Mouse (Mus musculus): ENCODE measurements around the gene Hs6st1. TPM values are rescaled to one million over a fixed set of nuclear protein-coding genes. Genes with fewer than 3 reads are reported as not detected.
A peak's percentile ranks its signal among the peaks of the same experiment; 100 is the strongest.

The Hs6st1 gene
- polyA plus RNA-seq, 1 experiment from 2014 or later, result 4.9 TPM

DNA sequence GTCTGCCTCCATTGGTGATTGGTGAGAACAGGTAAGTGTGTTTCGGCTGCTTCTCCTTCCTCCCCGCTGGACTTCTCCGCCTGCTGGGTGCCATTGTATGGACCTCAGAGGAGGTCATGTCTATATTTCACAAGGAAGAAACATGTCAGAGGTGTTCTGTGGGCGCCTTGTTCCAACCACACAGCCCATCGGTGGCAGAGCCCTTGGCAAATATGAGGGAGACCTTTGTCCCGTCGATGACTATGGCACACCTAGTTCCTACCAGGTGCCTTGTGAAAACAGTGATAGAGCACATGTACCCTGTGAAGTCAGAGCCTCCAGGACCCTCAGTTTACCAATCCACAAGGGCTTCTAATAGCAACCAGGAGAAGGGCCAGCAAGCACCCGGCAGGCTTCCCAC is 25.5 kb downstream of the Hs6st1 start:
- WGBS, result 93% methylated on average over 8 of the region's 8 CpGs
- no peak for DNase-seq (ENCODE audit: low spot score)
- no peaks in the 10 kb centered on the region for H3K9me3 ChIP-seq (replicated peaks)
- H3K4me1 ChIP-seq, result peaks cover 26% of the 10 kb centered on the region
- peaks cover 91% of the 10 kb centered on the region for H3K36me3 ChIP-seq
- H3K4me3 ChIP-seq, result no peak overlapping the region
- H3K27ac ChIP-seq (replicated peaks), result no peak overlapping the region
- no peaks in the 10 kb centered on the region for H3K27me3 ChIP-seq (ENCODE audit: low read depth, poor library complexity, severe bottlenecking)

DNA sequence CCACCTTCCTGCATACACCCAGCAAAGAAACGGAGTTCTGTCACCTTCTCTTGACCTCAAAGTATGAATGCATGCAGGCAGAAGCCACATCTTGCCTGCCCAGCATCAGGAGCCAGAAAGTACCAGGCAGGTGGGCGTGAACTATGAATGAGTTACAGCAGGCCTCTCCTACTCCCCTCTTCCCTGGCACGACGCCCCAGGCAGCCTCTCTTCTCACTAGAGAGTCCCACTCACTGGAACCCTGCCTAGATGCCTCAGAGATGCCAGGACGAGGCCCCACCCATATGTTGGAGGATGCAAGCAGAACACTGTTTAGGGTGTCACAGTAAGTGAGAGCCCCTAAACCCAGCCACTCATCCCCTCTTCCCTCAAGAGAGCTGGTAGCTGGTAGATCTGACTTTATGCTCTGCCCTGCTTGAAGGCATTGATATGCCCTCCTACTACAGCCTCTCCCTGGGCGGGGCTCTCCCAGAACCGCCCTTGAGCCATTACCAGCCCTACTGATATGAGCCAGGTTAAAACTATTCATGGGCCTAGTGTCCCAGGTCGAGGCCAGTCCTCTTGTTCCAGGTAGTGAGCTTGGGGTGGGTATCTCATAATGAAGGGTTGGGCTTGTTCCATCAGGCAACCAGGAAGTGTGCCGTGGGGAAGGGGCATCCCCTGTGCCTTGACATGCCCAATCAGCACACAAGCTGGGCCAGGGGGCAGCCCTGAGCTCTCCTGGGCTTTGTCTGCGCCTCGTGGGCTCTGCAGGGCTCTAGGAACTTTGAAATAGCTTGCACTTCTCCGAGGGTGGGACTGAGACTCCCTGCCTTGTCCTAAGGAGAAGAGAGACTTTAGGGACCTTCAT is 27.4 kb downstream of the Hs6st1 start:
- WGBS, result 88% methylated on average over 12 of the region's 12 CpGs
- no peak overlapping the region for H3K27ac ChIP-seq (replicated peaks)
- H3K4me3 ChIP-seq, result no peak overlapping the region
- H3K27me3 ChIP-seq (ENCODE audit: low read depth, poor library complexity, severe bottlenecking), result no peaks in the 10 kb centered on the region
- no peak for DNase-seq (ENCODE audit: low spot score)
- peaks cover 7% of the 10 kb centered on the region for H3K4me1 ChIP-seq
- H3K36me3 ChIP-seq, result peaks cover 95% of the 10 kb centered on the region
- no peaks in the 10 kb centered on the region for H3K9me3 ChIP-seq (replicated peaks)

DNA sequence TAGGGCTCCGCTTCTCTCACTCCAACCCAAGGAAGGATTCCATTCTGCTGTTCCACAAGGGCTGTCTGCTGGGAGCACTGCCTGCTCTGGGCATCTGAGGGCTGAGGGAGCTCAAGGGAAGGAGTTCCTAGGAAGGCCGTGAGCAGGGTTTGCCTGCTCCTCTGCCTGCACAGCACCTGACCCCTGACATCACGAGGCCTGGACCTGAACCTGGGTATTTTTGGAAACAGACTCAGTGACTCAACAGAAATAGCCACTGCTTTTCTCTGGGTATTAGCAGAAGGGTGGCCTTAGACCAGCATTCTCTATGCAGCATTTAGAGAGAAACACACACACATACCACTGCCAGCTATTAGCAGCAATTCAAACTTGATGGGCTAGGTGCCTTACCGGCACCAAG is 30.2 kb downstream of the Hs6st1 start:
- H3K4me1 ChIP-seq, result no peaks in the 10 kb centered on the region
- H3K27me3 ChIP-seq (ENCODE audit: low read depth, poor library complexity, severe bottlenecking), result no peaks in the 10 kb centered on the region
- H3K36me3 ChIP-seq, result peaks cover 100% of the 10 kb centered on the region
- H3K27ac ChIP-seq (replicated peaks), result no peak overlapping the region
- no peaks in the 10 kb centered on the region for H3K9me3 ChIP-seq (replicated peaks)
- 93% methylated on average over 4 of the region's 4 CpGs for WGBS
- H3K4me3 ChIP-seq, result no peak overlapping the region
- DNase-seq (ENCODE audit: low spot score), result no peak

DNA sequence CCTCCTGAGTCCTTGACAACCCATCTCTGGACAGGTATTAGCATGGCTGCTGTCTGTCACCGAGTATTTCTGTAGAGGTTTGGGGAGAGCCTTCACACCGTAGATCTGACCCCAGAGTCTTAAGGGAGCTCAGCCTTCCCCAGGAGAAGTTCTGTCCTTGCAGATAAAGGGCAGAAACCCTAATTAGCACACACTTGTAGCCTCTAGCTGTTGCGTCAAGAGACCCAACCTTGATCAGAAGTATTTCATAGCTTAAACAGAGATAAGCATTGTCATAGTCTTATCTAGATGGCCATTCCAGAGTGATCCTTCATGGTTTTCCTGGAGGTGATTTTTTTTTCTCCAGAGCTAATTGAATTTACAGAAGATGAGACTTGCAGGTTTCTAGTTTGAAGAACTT is 32.2 kb downstream of the Hs6st1 start:
- no peaks in the 10 kb centered on the region for H3K27me3 ChIP-seq (ENCODE audit: low read depth, poor library complexity, severe bottlenecking)
- 90% methylated on average over 3 of the region's 3 CpGs for WGBS
- peaks cover 100% of the 10 kb centered on the region for H3K36me3 ChIP-seq

DNA sequence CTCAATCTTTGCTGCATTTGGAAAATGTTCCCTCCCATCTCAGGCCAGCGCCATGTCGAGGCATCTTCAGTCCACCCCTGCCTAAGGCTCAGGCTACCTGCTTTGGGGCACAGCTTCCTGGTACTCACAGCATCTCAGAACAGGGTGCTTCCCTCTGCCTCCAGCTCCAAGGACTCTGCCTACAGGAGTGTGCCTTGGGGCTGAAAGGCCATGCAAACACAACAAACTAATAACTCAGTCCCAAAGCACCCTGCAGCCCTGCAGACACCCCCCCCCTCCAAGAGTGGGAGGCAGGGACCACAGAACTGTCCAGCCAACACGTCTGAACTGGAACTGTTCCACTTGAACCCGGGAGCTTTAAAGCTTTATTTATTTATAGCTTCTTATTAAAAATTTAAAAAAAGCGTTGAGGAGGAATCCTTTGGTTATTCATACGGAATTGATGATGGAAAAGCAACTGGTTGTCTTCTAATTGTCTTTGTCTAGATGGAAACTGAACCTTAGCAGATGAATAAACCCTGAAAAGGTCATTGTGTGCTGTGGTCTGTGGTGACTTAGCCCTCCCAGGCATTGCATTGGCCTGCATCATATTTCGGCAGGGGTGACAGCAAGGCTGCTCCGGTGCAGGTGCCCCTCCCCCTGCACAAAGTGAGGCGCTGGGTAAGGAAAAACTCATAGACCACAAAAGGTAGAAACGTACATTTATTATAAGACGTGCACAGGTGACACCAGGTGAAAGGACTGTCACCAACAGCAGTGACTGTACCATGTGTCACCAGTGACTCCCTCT is 37.9 kb downstream of the Hs6st1 start:
- DNase-seq (ENCODE audit: low spot score), result no peak
- Histone ChIP-seq H3K36me3 (peaks cover 58% of the 10 kb centered on the region), H3K4me1 (no peaks in the 10 kb centered on the region), H3K27me3 (ENCODE audit: low read depth, poor library complexity, severe bottlenecking) (no peaks in the 10 kb centered on the region), H3K9me3 (replicated peaks) (no peaks in the 10 kb centered on the region), H3K4me3 (no peak overlapping the region), H3K27ac (replicated peaks) (no peak overlapping the region)
- WGBS, result 90% methylated on average over 11 of the region's 11 CpGs

More for the DNA sequence above, 32.2 kb downstream of the Hs6st1 start:
- no peaks in the 10 kb centered on the region for H3K9me3 ChIP-seq (replicated peaks)
- no peak for DNase-seq (ENCODE audit: low spot score)
- H3K4me3 ChIP-seq, result no peak overlapping the region
- no peak overlapping the region for H3K27ac ChIP-seq (replicated peaks)
- no peaks in the 10 kb centered on the region for H3K4me1 ChIP-seq

DNA sequence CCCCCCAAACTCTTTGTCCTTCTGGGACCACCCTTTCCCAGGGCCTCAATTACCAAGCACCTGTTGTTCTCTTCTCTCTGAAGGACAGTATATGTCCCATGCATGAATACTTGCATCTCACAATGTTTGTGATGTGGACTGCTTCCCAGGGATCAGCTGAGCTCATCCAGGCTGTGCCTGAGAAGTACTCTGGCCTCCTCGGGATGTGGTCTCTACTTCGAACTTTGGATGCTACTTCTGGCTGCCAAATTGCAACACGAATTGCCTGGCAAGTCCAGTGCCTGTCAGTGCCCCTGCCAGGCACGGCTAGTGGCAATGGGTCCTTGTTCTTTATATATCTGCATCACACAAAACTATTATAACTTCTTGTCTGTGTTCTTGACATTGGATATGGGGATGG is 41.8 kb downstream of the Hs6st1 start:
- H3K4me3 ChIP-seq, result no peak overlapping the region
- H3K36me3 ChIP-seq, result peaks cover 19% of the 10 kb centered on the region
- no peaks in the 10 kb centered on the region for H3K9me3 ChIP-seq (replicated peaks)
- H3K27me3 ChIP-seq (ENCODE audit: low read depth, poor library complexity, severe bottlenecking), result no peaks in the 10 kb centered on the region
- no peak overlapping the region for H3K27ac ChIP-seq (replicated peaks)
- no peak for DNase-seq (ENCODE audit: low spot score)
- H3K4me1 ChIP-seq, result peaks cover 5% of the 10 kb centered on the region; the same call in 1 of the 2 replicates
- 85% methylated on average over 4 of the region's 4 CpGs for WGBS

DNA sequence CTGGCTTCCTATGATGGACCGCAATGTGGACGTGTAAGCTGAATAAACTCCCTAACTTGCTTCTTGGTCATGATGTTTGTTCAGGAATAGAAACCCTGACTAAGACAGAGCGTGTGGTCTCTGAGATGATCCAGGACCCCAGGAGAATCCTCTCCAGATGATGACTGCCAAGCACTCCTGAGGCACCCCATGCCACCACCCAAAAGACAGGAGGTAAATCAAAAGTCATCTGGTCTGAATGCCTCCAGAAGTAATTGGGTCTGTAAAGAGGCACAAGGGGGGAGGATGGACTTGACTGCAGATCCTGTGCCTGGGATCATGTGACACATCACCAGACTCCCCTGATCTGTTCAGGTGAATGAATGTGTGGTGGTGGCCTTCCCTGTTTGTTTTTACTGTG is 44.5 kb downstream of the Hs6st1 start:
- DNase-seq (ENCODE audit: low spot score), result no peak
- Histone ChIP-seq H3K36me3 (no peaks in the 10 kb centered on the region), H3K4me3 (no peak overlapping the region), H3K27me3 (ENCODE audit: low read depth, poor library complexity, severe bottlenecking) (no peaks in the 10 kb centered on the region), H3K4me1 (peaks cover 5% of the 10 kb centered on the region; the same call in 1 of the 2 replicates), H3K9me3 (replicated peaks) (no peaks in the 10 kb centered on the region), H3K27ac (replicated peaks) (no peak overlapping the region)
- 96% methylated on average over 3 of the region's 3 CpGs for WGBS

DNA sequence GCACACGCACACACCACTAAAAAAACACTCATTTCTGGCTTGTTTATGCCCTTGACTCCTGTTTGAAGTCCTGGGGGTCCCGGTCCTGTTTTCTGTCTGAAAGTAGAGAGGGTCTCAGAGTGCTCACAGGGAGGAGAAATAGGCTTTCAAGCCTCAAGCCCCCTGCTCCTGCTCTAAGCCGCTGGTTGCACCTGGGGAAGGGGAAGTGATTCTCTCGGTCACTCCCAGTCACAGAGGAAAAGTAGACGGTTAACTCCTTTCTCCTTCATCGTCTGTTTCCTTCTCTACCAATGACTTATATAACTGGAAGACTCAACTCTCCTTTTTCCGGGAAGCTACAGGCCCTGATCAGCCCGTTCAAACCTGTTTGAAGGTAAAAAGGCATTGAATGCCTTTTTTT is 45.5 kb downstream of the Hs6st1 start:
- no peaks in the 10 kb centered on the region for H3K27me3 ChIP-seq (ENCODE audit: low read depth, poor library complexity, severe bottlenecking)
- H3K27ac ChIP-seq (replicated peaks), result no peak overlapping the region
- no peaks in the 10 kb centered on the region for H3K9me3 ChIP-seq (replicated peaks)
- no peak for DNase-seq (ENCODE audit: low spot score)
- peaks cover 5% of the 10 kb centered on the region; the same call in 1 of the 2 replicates for H3K4me1 ChIP-seq
- no peaks in the 10 kb centered on the region for H3K36me3 ChIP-seq
- 89% methylated on average over 8 of the region's 8 CpGs for WGBS
- no peak overlapping the region for H3K4me3 ChIP-seq

DNA sequence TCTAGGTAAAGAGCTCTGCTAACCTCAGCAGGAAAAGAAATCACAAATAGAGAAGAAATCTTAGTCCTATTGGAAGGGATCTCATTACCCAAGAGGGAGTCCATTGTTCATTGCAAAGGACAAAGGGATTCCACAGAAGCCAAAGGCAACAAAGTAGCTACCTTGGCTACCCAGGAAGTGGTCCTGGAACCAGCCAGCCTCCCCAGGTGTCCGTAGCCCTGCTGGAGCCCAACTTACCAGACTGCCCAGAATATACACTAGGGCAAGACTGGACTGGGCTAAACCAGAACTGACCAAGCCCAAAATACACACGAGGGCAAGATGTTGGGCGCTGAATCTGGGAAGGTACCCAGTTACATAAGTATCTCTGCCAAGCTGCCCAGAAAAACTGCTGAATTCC is 46.6 kb downstream of the Hs6st1 start:
- Histone ChIP-seq H3K27me3 (ENCODE audit: low read depth, poor library complexity, severe bottlenecking) (no peaks in the 10 kb centered on the region), H3K36me3 (no peaks in the 10 kb centered on the region), H3K4me1 (peaks cover 5% of the 10 kb centered on the region; the same call in 1 of the 2 replicates), H3K4me3 (no peak overlapping the region), H3K27ac (replicated peaks) (no peak overlapping the region; the same call in 1 of the 2 replicates), H3K9me3 (replicated peaks) (no peaks in the 10 kb centered on the region)
- no peak for DNase-seq (ENCODE audit: low spot score)
- 82% methylated on average over 3 of the region's 3 CpGs for WGBS

DNA sequence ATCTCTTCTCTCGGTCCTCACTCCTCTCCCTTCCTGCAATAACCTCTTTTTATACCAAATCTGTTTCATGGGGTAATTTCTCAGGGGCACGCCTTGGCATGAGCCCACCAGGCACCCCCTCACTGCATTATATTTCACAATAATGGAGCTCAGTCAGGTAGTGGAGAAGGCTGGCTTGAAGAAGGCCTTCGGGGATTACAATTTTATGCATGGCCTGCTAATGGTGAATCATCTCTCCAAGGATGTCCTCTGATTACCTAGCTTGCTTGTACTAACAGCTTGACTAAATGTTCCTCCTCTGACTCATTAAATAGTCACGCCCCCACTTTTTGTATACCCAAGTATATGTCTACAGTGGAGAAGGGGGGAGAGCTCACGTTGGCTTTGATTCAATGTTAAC is 48.3 kb downstream of the Hs6st1 start:
- Histone ChIP-seq H3K27me3 (ENCODE audit: low read depth, poor library complexity, severe bottlenecking) (no peaks in the 10 kb centered on the region), H3K36me3 (no peaks in the 10 kb centered on the region), H3K9me3 (replicated peaks) (no peaks in the 10 kb centered on the region), H3K4me3 (no peak overlapping the region), H3K4me1 (peaks cover 5% of the 10 kb centered on the region; the same call in 1 of the 2 replicates), H3K27ac (replicated peaks) (0 out of 2 replicates have a peak overlapping the region, but pooled peaks have one; percentile 28)
- 85% methylated on average over 5 of the region's 5 CpGs for WGBS
- no peak for DNase-seq (ENCODE audit: low spot score)

DNA sequence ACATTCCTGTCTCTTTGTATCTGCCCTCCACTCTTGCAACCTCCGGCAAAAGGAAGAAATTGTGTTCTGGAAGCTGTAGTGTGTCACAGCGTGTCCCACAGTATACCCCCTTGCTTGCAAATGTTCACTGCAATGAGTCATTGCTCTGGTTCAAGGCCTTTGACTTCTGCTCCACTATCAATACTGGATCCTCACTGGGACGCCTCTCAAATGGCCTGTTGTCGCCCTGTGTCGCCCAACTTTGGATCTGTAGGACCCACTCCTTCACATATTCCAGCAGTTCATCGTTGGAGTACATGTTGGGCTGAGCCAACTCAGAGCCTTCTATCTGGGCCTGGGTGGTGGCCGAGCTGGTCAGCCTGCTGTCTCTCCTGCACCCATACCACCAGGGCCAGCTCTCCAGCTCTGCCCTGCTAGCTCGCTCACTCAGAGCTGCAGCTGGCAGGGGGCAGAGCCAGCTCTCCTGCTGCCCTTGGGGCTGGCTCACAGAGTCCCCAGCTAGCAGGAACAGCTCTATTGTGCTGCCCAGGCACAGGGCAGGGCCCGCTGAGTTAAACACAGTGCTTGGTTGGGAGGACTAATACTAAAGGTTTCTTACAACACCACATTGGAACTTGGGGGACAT is 50.0 kb downstream of the Hs6st1 start:
- Histone ChIP-seq H3K27me3 (ENCODE audit: low read depth, poor library complexity, severe bottlenecking) (no peaks in the 10 kb centered on the region), H3K4me3 (no peak overlapping the region), H3K27ac (replicated peaks) (0 out of 2 replicates have a peak overlapping the region, but pooled peaks have one; percentile 13), H3K36me3 (no peaks in the 10 kb centered on the region), H3K4me1 (peaks cover 5% of the 10 kb centered on the region; the same call in 1 of the 2 replicates), H3K9me3 (replicated peaks) (no peaks in the 10 kb centered on the region)
- 80% methylated on average over 9 of the region's 9 CpGs for WGBS
- DNase-seq (ENCODE audit: low spot score), result no peak

DNA sequence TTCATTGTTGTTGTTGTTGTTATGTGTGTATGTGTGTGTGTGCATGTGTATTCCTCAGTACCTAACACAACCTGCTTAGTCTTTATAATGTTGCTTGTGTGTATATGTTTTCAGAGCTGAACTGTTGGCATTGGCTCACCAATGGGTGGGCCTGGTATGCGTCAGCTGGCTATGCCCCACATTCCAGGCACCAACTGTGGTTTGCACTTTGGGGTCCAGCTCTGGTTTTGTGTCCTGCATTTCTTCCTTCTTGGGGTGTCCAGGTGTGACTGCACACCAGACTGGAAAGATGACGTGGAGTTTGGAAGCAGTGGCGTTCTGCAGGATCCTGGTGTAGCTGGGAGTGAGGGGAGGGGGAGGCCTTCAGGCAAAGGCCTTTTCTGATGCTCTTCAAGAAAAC is 50.8 kb downstream of the Hs6st1 start:
- WGBS, result 89% methylated on average over 3 of the region's 3 CpGs
- H3K36me3 ChIP-seq, result no peaks in the 10 kb centered on the region
- no peaks in the 10 kb centered on the region for H3K9me3 ChIP-seq (replicated peaks)
- H3K4me3 ChIP-seq, result no peak overlapping the region
- H3K27me3 ChIP-seq (ENCODE audit: low read depth, poor library complexity, severe bottlenecking), result no peaks in the 10 kb centered on the region
- H3K4me1 ChIP-seq, result peaks cover 5% of the 10 kb centered on the region; the same call in 1 of the 2 replicates
- H3K27ac ChIP-seq (replicated peaks), result no peak overlapping the region
- DNase-seq (ENCODE audit: low spot score), result no peak
